Mouse (Mus musculus) E14TG2a.4 (cell line): Measurements from ENCODE around the gene Kat5.

ENCODE experiments used
- H3K27me3 ChIP-seq: 2 replicates; pipeline ENCODE4 v1.6.1; 2014; ENCODE audit warnings: low read length, control low read depth; ENCODE audit not compliant: insufficient read depth
- H3K36me3 ChIP-seq: 2 replicates; pipeline ENCODE4 v1.6.1; 2014; ENCODE audit warnings: low read length, control low read depth; ENCODE audit not compliant: insufficient read depth
- H3K4me1 ChIP-seq: replicated peaks from 2 replicates; pipeline ENCODE4 v1.6.1; 2014; ENCODE audit warnings: low read depth, low read length, control low read depth
- H3K4me3 ChIP-seq: replicated peaks from 2 replicates; pipeline ENCODE4 v1.5.1; 2014; ENCODE audit warnings: mild to moderate bottlenecking, low read length
- H3K9me3 ChIP-seq: 2 replicates; pipeline ENCODE4 v1.6.1; 2014; ENCODE audit warnings: low read length, control low read depth
- CTCF ChIP-seq: conservative IDR thresholded peaks from 2 replicates; pipeline ENCODE4 v1.5.1; 2014; ENCODE audit warnings: low read length
- NANOG ChIP-seq: IDR thresholded peaks from 2 replicates; pipeline ENCODE4 v1.6.1; 2014; ENCODE audit warnings: borderline replicate concordance, low read length, mixed read lengths
- POU5F1 ChIP-seq: IDR thresholded peaks from 2 replicates; pipeline ENCODE4 v1.6.1; 2014; ENCODE audit warnings: low read length, borderline replicate concordance

Gene Kat5

DNA sequence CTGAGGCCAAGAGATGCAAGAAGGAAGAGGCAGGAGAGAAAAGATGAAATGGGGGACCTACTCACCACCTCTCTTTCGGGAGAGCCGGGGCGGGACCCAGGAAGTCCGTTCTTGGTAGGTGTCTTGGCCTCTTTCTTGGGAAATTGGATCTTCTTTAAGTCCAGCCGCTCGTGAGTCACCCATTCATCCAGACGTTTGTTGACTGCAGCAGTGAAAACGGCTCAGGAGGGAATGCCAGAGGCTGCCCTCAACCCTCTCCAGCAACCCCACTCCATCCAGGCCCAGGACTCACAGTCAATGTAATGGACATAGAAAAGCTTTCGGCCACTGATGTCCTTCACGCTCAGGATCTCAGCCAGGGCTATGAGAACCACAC lies 878 bp downstream of the Kat5 start:
- Histone ChIP-seq H3K4me3 (peak overlapping the region; percentile 93), H3K4me1 (peaks cover 64% of the 10 kb centered on the region), H3K9me3 (no peaks in the 10 kb centered on the region), H3K36me3 (peaks cover 50% of the 10 kb centered on the region), H3K27me3 (no peaks in the 10 kb centered on the region)
- no peak for TF ChIP-seq NANOG
- TF ChIP-seq CTCF, result no peak
- no peak for TF ChIP-seq POU5F1

GRCm38 (mm10) chr19:5608707-5609106 lies 1.3 kb downstream of the Kat5 start:
- Histone ChIP-seq H3K4me1 (peaks cover 69% of the 10 kb centered on the region), H3K36me3 (peaks cover 54% of the 10 kb centered on the region), H3K9me3 (no peaks in the 10 kb centered on the region), H3K4me3 (peak overlapping the region; percentile 93), H3K27me3 (no peaks in the 10 kb centered on the region)
- TF ChIP-seq POU5F1 (no peak), CTCF (no peak), NANOG (no peak)

GRCm38 (mm10) chr19:5607705-5608410 lies 2.2 kb downstream of the Kat5 start:
- TF ChIP-seq POU5F1 (no peak), NANOG (no peak), CTCF (no peak)

DNA sequence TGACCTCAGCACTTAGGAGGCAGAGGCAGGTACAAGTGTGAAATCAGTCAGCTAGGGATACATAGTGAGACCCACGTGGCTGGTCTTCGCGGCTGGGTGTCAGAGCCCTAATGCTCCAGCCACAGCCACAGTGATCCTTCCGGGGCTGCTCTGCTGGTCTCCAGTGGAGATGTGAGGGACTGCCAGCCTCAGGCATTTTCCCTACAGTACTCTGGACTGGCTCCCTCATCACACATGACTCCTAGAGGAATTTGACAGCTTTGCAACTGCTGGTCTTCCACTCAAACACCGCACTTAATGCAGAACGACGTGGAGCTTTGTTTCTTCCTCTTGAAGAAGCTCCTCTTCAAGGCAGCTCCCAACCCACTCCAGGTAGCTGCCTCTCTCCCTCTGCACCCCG lies 3.8 kb downstream of the Kat5 start:
- Histone ChIP-seq H3K4me3 (no peak overlapping the region), H3K9me3 (no peaks in the 10 kb centered on the region), H3K4me1 (peaks cover 74% of the 10 kb centered on the region), H3K36me3 (peaks cover 67% of the 10 kb centered on the region), H3K27me3 (no peaks in the 10 kb centered on the region)
- TF ChIP-seq CTCF, result no peak

More at GRCm38 (mm10) chr19:5607705-5608410, 2.2 kb downstream of the Kat5 start:
- H3K4me1 ChIP-seq, result peaks cover 77% of the 10 kb centered on the region
- H3K4me3 ChIP-seq, result no peak overlapping the region
- H3K36me3 ChIP-seq, result peaks cover 63% of the 10 kb centered on the region
- no peaks in the 10 kb centered on the region for H3K9me3 ChIP-seq
- H3K27me3 ChIP-seq, result no peaks in the 10 kb centered on the region

- no peaks in the 10 kb centered on the region for H3K27me3 ChIP-seq
These were observed 4.9 kb downstream of the Kat5 start for GRCm38 (mm10) chr19:5605126-5605525.

DNA sequence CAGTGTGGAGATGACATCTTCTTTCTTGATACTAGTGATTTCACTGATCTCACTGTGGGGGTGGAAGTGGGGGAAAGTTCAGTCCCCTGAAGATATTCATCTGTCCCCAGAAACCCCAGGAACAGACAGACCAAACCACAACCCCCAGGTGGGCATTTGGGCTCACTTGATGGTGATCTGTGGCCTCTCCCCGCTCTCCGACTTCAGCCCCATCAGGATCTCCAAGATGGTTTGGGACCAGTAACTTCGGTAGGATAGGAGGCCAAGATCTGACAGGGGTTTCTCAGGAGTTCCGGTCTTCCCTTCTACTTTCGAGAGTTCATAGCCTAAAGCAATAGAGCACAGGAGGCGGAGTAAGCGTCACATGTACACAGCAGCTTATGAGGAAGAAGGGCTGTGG lies 6.4 kb downstream of the Kat5 start:
- TF ChIP-seq POU5F1, result no peak
- TF ChIP-seq NANOG, result no peak
- no peak for TF ChIP-seq CTCF
- peaks cover 4% of the 10 kb centered on the region; the same call in 1 of the 2 replicates for H3K27me3 ChIP-seq
- peaks cover 63% of the 10 kb centered on the region for H3K36me3 ChIP-seq
- 0 out of 2 replicates have a peak overlapping the region, but pooled peaks have one; percentile 95 for H3K4me3 ChIP-seq
- peaks cover 56% of the 10 kb centered on the region for H3K4me1 ChIP-seq
- no peaks in the 10 kb centered on the region for H3K9me3 ChIP-seq

More at GRCm38 (mm10) chr19:5605126-5605525, 4.9 kb downstream of the Kat5 start:
- Histone ChIP-seq H3K4me1 (peaks cover 65% of the 10 kb centered on the region), H3K36me3 (peaks cover 67% of the 10 kb centered on the region), H3K9me3 (no peaks in the 10 kb centered on the region), H3K4me3 (no peak overlapping the region)
- TF ChIP-seq NANOG (no peak), POU5F1 (no peak), CTCF (no peak)

DNA sequence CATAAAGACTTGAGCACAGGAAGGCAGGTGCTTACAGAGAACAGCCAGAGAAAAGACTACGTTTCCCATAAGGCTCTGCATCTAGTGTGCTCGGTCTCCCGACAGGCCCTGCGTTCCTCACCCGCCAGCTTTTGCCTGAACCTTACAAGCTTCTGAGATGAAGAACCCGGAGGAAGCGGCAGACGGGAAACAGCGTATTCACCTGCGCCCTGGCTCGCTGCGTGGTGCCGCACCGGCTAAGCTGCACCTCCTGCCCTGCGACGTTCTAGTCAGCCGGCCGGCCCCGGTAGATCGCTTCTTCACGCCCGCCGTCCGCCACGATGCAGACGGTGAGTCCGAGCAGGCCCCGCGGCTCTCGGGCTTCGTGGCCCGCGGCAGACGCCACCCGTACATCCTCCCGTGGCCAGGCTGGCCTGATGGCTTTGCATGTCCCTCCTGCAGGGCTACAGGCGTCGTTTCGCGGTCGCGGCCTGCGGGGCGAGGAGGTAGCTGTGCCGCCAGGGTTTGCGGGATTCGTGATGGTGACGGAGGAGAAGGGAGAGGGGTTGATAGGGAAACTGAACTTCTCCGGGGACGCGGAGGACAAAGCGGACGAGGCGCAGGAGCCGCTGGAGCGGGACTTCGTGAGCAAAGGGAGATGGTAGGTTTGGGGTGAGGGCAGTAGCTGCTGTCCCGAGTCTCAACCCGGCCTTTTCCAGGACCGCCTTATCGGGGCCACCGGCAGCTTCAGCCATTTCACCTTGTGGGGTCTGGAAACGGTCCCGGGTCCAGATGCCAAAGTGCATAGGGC lies 8.1 kb downstream of the Kat5 start, which contains the start of gene Rnaseh2c:
TSS of gene Rnaseh2c (plus strand) at position 122 of the 790 bp plus-strand sequence.
- peaks cover 46% of the 10 kb centered on the region for H3K36me3 ChIP-seq
- H3K27me3 ChIP-seq, result peaks cover 4% of the 10 kb centered on the region; the same call in 1 of the 2 replicates
- H3K4me1 ChIP-seq, result peaks cover 48% of the 10 kb centered on the region
- TF ChIP-seq CTCF (no peak), NANOG (no peak), POU5F1 (no peak)
- no peaks in the 10 kb centered on the region for H3K9me3 ChIP-seq
- peak within 1 kb of the TSS; percentile 95 for H3K4me3 ChIP-seq

GRCm38 (mm10) chr19:5599224-5599623 lies 10.8 kb downstream of the Kat5 start:
- H3K9me3 ChIP-seq, result no peaks in the 10 kb centered on the region
- no peak for TF ChIP-seq NANOG
- no peak for TF ChIP-seq POU5F1
- TF ChIP-seq CTCF, result no peak
- peaks cover 4% of the 10 kb centered on the region; the same call in 1 of the 2 replicates for H3K27me3 ChIP-seq
- peaks cover 25% of the 10 kb centered on the region for H3K4me1 ChIP-seq
- no peak overlapping the region for H3K4me3 ChIP-seq
- H3K36me3 ChIP-seq, result peaks cover 18% of the 10 kb centered on the region
